Mouse (Mus musculus): ENCODE results near the gene Gpr179. TPM values are rescaled to one million over a fixed set of nuclear protein-coding genes. Genes with fewer than 3 reads are reported as not detected.
A peak's percentile ranks its signal among the peaks of the same experiment; 100 is the strongest.
"Not testable (repeated sequence)": the region's sequence is repeated elsewhere in the genome, so short reads cannot be mapped to it uniquely, and the experiment has no call there.

Gpr179 gene
- polyA plus RNA-seq, 1 experiment from 2014 or later, result 0.25 TPM

GRCm38 (mm10) chr11:97372159-97372864 lies 20.4 kb upstream of the Gpr179 start:
- Histone ChIP-seq H3K9ac (no peak overlapping the region), H3K9me3 (replicated peaks) (no peaks in the 10 kb centered on the region), H3K4me2 (no peak overlapping the region), H3K27ac (no peak overlapping the region), H3K4me1 (peaks cover 15% of the 10 kb centered on the region), H3K27me3 (no peaks in the 10 kb centered on the region), H3K36me3 (ENCODE audit: poor library complexity, severe bottlenecking) (peaks cover 34% of the 10 kb centered on the region), H3K4me3 (no peak overlapping the region)
- WGBS, result 84% methylated on average over 6 of the region's 6 CpGs
- no peak for ATAC-seq

GRCm38 (mm10) chr11:97370329-97371091 lies 18.6 kb upstream of the Gpr179 start:
- Histone ChIP-seq H3K36me3 (ENCODE audit: poor library complexity, severe bottlenecking) (peaks cover 18% of the 10 kb centered on the region), H3K4me2 (no peak overlapping the region), H3K9me3 (replicated peaks) (no peaks in the 10 kb centered on the region), H3K27ac (peak overlapping the region; percentile 37; the same call in 1 of the 2 replicates), H3K27me3 (no peaks in the 10 kb centered on the region), H3K4me3 (no peak overlapping the region), H3K9ac (0 out of 2 replicates have a peak overlapping the region, but pooled peaks have one; percentile 1), H3K4me1 (peaks cover 19% of the 10 kb centered on the region)
- ATAC-seq, result no peak
- 62% methylated on average over 7 of the region's 7 CpGs for WGBS

- Histone ChIP-seq H3K4me2 (no peak overlapping the region), H3K4me3 (no peak overlapping the region), H3K27ac (no peak overlapping the region), H3K27me3 (no peaks in the 10 kb centered on the region), H3K9ac (no peak overlapping the region), H3K9me3 (replicated peaks) (no peaks in the 10 kb centered on the region), H3K4me1 (peaks cover 40% of the 10 kb centered on the region), H3K36me3 (ENCODE audit: poor library complexity, severe bottlenecking) (peaks cover 6% of the 10 kb centered on the region; the same call in 1 of the 2 replicates)
- ATAC-seq, result no peak
- 83% methylated on average over 5 of the region's 5 CpGs for WGBS
These were observed 16.6 kb upstream of the Gpr179 start for GRCm38 (mm10) chr11:97368501-97368900.

GRCm38 (mm10) chr11:97365556-97365955 lies 13.7 kb upstream of the Gpr179 start:
- Histone ChIP-seq H3K4me1 (peaks cover 42% of the 10 kb centered on the region), H3K9ac (peak overlapping the region; percentile 98), H3K9me3 (replicated peaks) (no peaks in the 10 kb centered on the region), H3K4me3 (peak overlapping the region; percentile 99), H3K27me3 (no peaks in the 10 kb centered on the region), H3K4me2 (peak overlapping the region; percentile 98), H3K27ac (no peak overlapping the region), H3K36me3 (ENCODE audit: poor library complexity, severe bottlenecking) (no peaks in the 10 kb centered on the region)
- ATAC-seq, result no peak
- WGBS, result 74% methylated on average over 1 of the region's 1 CpGs

GRCm38 (mm10) chr11:97363644-97363995 lies 11.7 kb upstream of the Gpr179 start:
- no peaks in the 10 kb centered on the region for H3K36me3 ChIP-seq (ENCODE audit: poor library complexity, severe bottlenecking)
- H3K4me2 ChIP-seq, result peak overlapping the region; percentile 98
- no peaks in the 10 kb centered on the region for H3K9me3 ChIP-seq (replicated peaks)
- H3K4me3 ChIP-seq, result peak overlapping the region; percentile 99
- under 1% methylated on average over 7 of the region's 7 CpGs for WGBS
- ATAC-seq, result no peak
- H3K9ac ChIP-seq, result peak overlapping the region; percentile 98
- H3K4me1 ChIP-seq, result peaks cover 37% of the 10 kb centered on the region
- H3K27me3 ChIP-seq, result no peaks in the 10 kb centered on the region
- peak overlapping the region; percentile 86 for H3K27ac ChIP-seq

- H3K36me3 ChIP-seq (ENCODE audit: poor library complexity, severe bottlenecking), result no peaks in the 10 kb centered on the region
- peak overlapping the region; percentile 98 for H3K9ac ChIP-seq
- H3K27ac ChIP-seq, result peak overlapping the region; percentile 86
- no peak for ATAC-seq
- no peaks in the 10 kb centered on the region for H3K9me3 ChIP-seq (replicated peaks)
- H3K4me3 ChIP-seq, result peak overlapping the region; percentile 99
- H3K4me1 ChIP-seq, result peaks cover 36% of the 10 kb centered on the region
- peak overlapping the region; percentile 98 for H3K4me2 ChIP-seq
- no peaks in the 10 kb centered on the region for H3K27me3 ChIP-seq
- under 1% methylated on average over 32 of the region's 49 CpGs for WGBS
These were observed 11.2 kb upstream of the Gpr179 start for GRCm38 (mm10) chr11:97362943-97363643.

GRCm38 (mm10) chr11:97362649-97362942 lies 10.7 kb upstream of the Gpr179 start:
- 0% methylated on average over 21 of the region's 39 CpGs for WGBS
- H3K9ac ChIP-seq, result peak overlapping the region; percentile 98
- ATAC-seq, result no peak; the same call in 1 of the 2 replicates

GRCm38 (mm10) chr11:97361948-97362648 lies 10.2 kb upstream of the Gpr179 start, which contains the start of gene Socs7:
Gene Socs7 (plus strand): TSS chr11:97362551.
- H3K9me3 ChIP-seq (replicated peaks), result no peaks in the 10 kb centered on the region
- WGBS, result under 1% methylated on average over 35 of the region's 81 CpGs
- H3K4me2 ChIP-seq, result peak within 1 kb of the TSS; percentile 98
- peaks cover 32% of the 10 kb centered on the region for H3K4me1 ChIP-seq
- H3K27ac ChIP-seq, result peak within 1 kb of the TSS; percentile 86
- H3K4me3 ChIP-seq, result peak within 1 kb of the TSS; percentile 99
- ATAC-seq, result peak; percentile 97
- H3K27me3 ChIP-seq, result no peaks in the 10 kb centered on the region
- H3K9ac ChIP-seq, result peak within 1 kb of the TSS; percentile 98
- no peaks in the 10 kb centered on the region for H3K36me3 ChIP-seq (ENCODE audit: poor library complexity, severe bottlenecking)

More at GRCm38 (mm10) chr11:97362649-97362942, 10.7 kb upstream of the Gpr179 start:
- H3K9me3 ChIP-seq (replicated peaks), result no peaks in the 10 kb centered on the region
- H3K4me2 ChIP-seq, result peak overlapping the region; percentile 98
- H3K36me3 ChIP-seq (ENCODE audit: poor library complexity, severe bottlenecking), result no peaks in the 10 kb centered on the region
- no peaks in the 10 kb centered on the region for H3K27me3 ChIP-seq
- H3K4me1 ChIP-seq, result peaks cover 32% of the 10 kb centered on the region
- peak overlapping the region; percentile 86 for H3K27ac ChIP-seq
- peak overlapping the region; percentile 99 for H3K4me3 ChIP-seq

- H3K9me3 ChIP-seq (replicated peaks); H3K27ac ChIP-seq; H3K9ac ChIP-seq; ATAC-seq; H3K4me1 ChIP-seq; H3K27me3 ChIP-seq; H3K36me3 ChIP-seq (ENCODE audit: poor library complexity, severe bottlenecking); H3K4me3 ChIP-seq; H3K4me2 ChIP-seq: not testable (repeated sequence)
- 23% methylated on average over 5 of the region's 6 CpGs for WGBS
These were observed 5.8 kb upstream of the Gpr179 start for GRCm38 (mm10) chr11:97357663-97358062.

GRCm38 (mm10) chr11:97355247-97355646 lies 3.4 kb upstream of the Gpr179 start:
- no peaks in the 10 kb centered on the region for H3K27me3 ChIP-seq
- ATAC-seq, result no peak
- H3K9ac ChIP-seq, result no peak overlapping the region
- H3K36me3 ChIP-seq (ENCODE audit: poor library complexity, severe bottlenecking), result no peaks in the 10 kb centered on the region
- no peaks in the 10 kb centered on the region for H3K9me3 ChIP-seq (replicated peaks)
- H3K27ac ChIP-seq, result no peak overlapping the region
- 89% methylated on average over 7 of the region's 7 CpGs for WGBS
- H3K4me3 ChIP-seq, result no peak overlapping the region
- peaks cover 21% of the 10 kb centered on the region for H3K4me1 ChIP-seq
- H3K4me2 ChIP-seq, result no peak overlapping the region

- Histone ChIP-seq H3K4me1 (peaks cover 27% of the 10 kb centered on the region), H3K9ac (no peak overlapping the region), H3K9me3 (replicated peaks) (no peaks in the 10 kb centered on the region), H3K27ac (no peak overlapping the region), H3K4me2 (no peak overlapping the region), H3K36me3 (ENCODE audit: poor library complexity, severe bottlenecking) (no peaks in the 10 kb centered on the region), H3K27me3 (no peaks in the 10 kb centered on the region), H3K4me3 (no peak overlapping the region)
- 86% methylated on average over 2 of the region's 2 CpGs for WGBS
- ATAC-seq, result no peak
These were observed 2.8 kb upstream of the Gpr179 start for GRCm38 (mm10) chr11:97354646-97355045.
